ENCODE assay signal across 22 mouse cellular contexts in the genomic region with DNA sequence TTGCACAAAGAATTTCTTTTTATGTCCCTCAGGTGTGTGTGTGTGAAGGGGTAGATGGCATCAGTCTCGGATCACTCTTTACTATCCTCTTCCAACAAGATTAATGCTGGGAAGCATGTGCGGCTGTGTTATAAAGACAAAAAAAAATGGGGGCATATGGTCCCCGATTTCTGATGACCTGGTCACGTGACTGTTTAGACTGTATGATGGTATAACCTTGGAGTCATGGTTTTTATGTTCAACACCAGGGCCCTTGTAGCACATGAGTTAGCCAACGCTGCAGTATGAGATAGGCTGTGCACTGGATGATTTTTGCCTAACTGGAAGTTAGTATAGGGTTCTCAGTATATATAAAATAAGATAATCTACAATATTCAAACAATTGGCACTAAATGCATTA.
"Had no signal": no experiment of that assay in that cellular context is flagged by ENCODE, and none has a peak within 500 bp of the region (broad histone marks: within the 10 kb centered on the region; RNA-seq: fewer than 3 reads in every experiment).

No protein-coding gene starts in this region.

- H3K9ac ChIP-seq: heart, embryonic 12.5 days; hindbrain, embryonic 13.5 days; hindbrain, embryonic 15.5 days; kidney, embryonic 15.5 days; limb, embryonic 13.5 days; limb, embryonic 15.5 days; liver, embryonic 12.5 days had no signal

- H3K9me3 ChIP-seq: heart, embryonic 10.5 days; heart, embryonic 12.5 days; hindbrain, embryonic 13.5 days; hindbrain, embryonic 15.5 days; kidney, embryonic 15.5 days; limb, embryonic 13.5 days; limb, embryonic 15.5 days; liver, embryonic 12.5 days had no signal

- H3K36me3 ChIP-seq: heart, embryonic 10.5 days; heart, embryonic 12.5 days; hindbrain, embryonic 13.5 days; hindbrain, embryonic 15.5 days; kidney, embryonic 15.5 days; limb, embryonic 13.5 days; limb, embryonic 15.5 days; liver, embryonic 12.5 days had no signal

- H3K27ac ChIP-seq: heart, embryonic 10.5 days; hindbrain, embryonic 13.5 days; hindbrain, embryonic 15.5 days; hindbrain, postnatal 0 days; kidney, embryonic 15.5 days; kidney, postnatal 0 days; limb, embryonic 13.5 days; limb, embryonic 15.5 days had no signal

- H3K27me3 ChIP-seq: heart, embryonic 12.5 days; hindbrain, embryonic 13.5 days; hindbrain, embryonic 15.5 days; kidney, embryonic 15.5 days; limb, embryonic 13.5 days; limb, embryonic 15.5 days; liver, embryonic 12.5 days had no signal

- ATAC-seq: hindbrain, postnatal 0 days; intestine, embryonic 16.5 days; liver, embryonic 12.5 days had no signal

- H3K4me2 ChIP-seq: heart, embryonic 12.5 days; hindbrain, embryonic 13.5 days; hindbrain, embryonic 15.5 days; kidney, embryonic 15.5 days; limb, embryonic 13.5 days; limb, embryonic 15.5 days; liver, embryonic 12.5 days had no signal

- DNase-seq: gastrocnemius, postnatal 14 days; gastrocnemius, postnatal 36 days; heart, adult 18-20 months; heart, postnatal 14 days; heart, postnatal 36 days; kidney, adult 11 months; kidney, adult 2 months; kidney, adult 9 months; kidney, postnatal 14 days; kidney, postnatal 36 days; lung, adult 18-20 months had no signal

- H3K4me3 ChIP-seq: heart, embryonic 10.5 days; heart, embryonic 12.5 days; hindbrain, embryonic 13.5 days; hindbrain, embryonic 15.5 days; kidney, embryonic 15.5 days; limb, embryonic 13.5 days; limb, embryonic 15.5 days; liver, embryonic 12.5 days had no signal

- H3K4me1 ChIP-seq: hindbrain, embryonic 13.5 days; hindbrain, embryonic 15.5 days; kidney, embryonic 15.5 days; limb, embryonic 13.5 days; limb, embryonic 15.5 days had no signal
